Mouse (Mus musculus): Measurements from ENCODE around the gene Prrc2a.

GRCm38 (mm10) chr17:35102299-35102698, 62.4 kb downstream of the Prrc2a start:
- TF ChIP-seq GATA1 (IDR thresholded peaks at IDR 0.05; ENCODE audit: low read depth, low read length) (no peak), CTCF (IDR thresholded peaks at IDR 0.05 in 2 of 3, conservative IDR thresholded peaks at IDR 0.05 in 1 of 3; ENCODE audit: control insufficient read depth in 1 of 3, insufficient read depth in 1 of 3, low read depth in 2 of 3, low read length in 3 of 3, poor library complexity in 1 of 3, severe bottlenecking in 1 of 3) (no peak), SMC3 (IDR thresholded peaks at IDR 0.05; ENCODE audit: low read depth, low read length) (no peak), MAFK (IDR thresholded peaks at IDR 0.05; ENCODE audit: borderline replicate concordance, low read depth, low read length) (no peak), USF2 (IDR thresholded peaks at IDR 0.05; ENCODE audit: borderline replicate concordance in 1 of 2, insufficient read depth in 1 of 2, low read depth in 1 of 2, low read length in 2 of 2) (no peak), EP300 (IDR thresholded peaks at IDR 0.05; ENCODE audit: low read depth in 1 of 2, low read length in 2 of 2) (no peak), TCF12 (IDR thresholded peaks at IDR 0.05; ENCODE audit: low read depth, low read length) (no peak), ELF1 (IDR thresholded peaks at IDR 0.05; ENCODE audit: low read depth, low read length) (no peak)
